ENCODE assay signal across 27 mouse cellular contexts in genomic region chr15:96622376-96622775, GRCm38 (mm10). TPM values are rescaled to one million over a fixed set of nuclear protein-coding genes. Genes with fewer than 3 reads are reported as not detected.
DNase-seq lines count a peak whose midpoint lies in the region; ATAC-seq and TF ChIP-seq lines count a peak whose summit lies in the region.
"Had no signal": no experiment of that assay in that cellular context is flagged by ENCODE, and none has a peak within 500 bp of the region (broad histone marks: within the 10 kb centered on the region; RNA-seq: fewer than 3 reads in every experiment).

No protein-coding gene starts in this region.

- H3K4me1 ChIP-seq in intestine, postnatal 0 days (replicated peaks; ENCODE audit: control insufficient read depth, insufficient read depth, low read length): no peaks in the 10 kb centered on the region
- no peaks in the 10 kb centered on the region for H3K4me1 ChIP-seq in intestine, embryonic 15.5 days (replicated peaks)
- H3K4me1 ChIP-seq in lung, embryonic 14.5 days (ENCODE audit: insufficient read depth): no peaks in the 10 kb centered on the region
- no peaks in the 10 kb centered on the region for H3K4me1 ChIP-seq in MEL (ENCODE audit: control insufficient read depth in 1 of 2, insufficient read depth in 2 of 2, low read length in 2 of 2)
- H3K4me1 ChIP-seq in kidney, embryonic 16.5 days (ENCODE audit: insufficient read depth, low read length): 0 out of 2 replicates have a peak, but pooled peaks cover 3% of the 10 kb centered on the region
- H3K4me1 ChIP-seq: limb, embryonic 15.5 days; lung, embryonic 15.5 days; midbrain, embryonic 10.5 days had no signal

- H3K27me3 ChIP-seq in intestine, postnatal 0 days (replicated peaks; ENCODE audit: control insufficient read depth, insufficient read depth, low read length): no peaks in the 10 kb centered on the region
- no peaks in the 10 kb centered on the region for H3K27me3 ChIP-seq in intestine, embryonic 15.5 days (replicated peaks)
- no peaks in the 10 kb centered on the region for H3K27me3 ChIP-seq in lung, embryonic 14.5 days (ENCODE audit: insufficient read depth, low read length)
- H3K27me3 ChIP-seq in MEL (ENCODE audit: control insufficient read depth in 1 of 2, insufficient read depth in 2 of 2, low read length in 2 of 2): peaks cover 0 to 7% of the 10 kb centered on the region in 2 experiments; a peak in 2 of 4 replicates
- H3K27me3 ChIP-seq in kidney, embryonic 16.5 days (ENCODE audit: insufficient read depth, low read length): no peaks in the 10 kb centered on the region
- H3K27me3 ChIP-seq: forebrain, embryonic 12.5 days; heart, embryonic 15.5 days; hindbrain, embryonic 13.5 days; limb, embryonic 15.5 days; lung, embryonic 15.5 days; neural tube, embryonic 15.5 days had no signal

- TF ChIP-seq CTCF in intestine, postnatal 0 days (IDR thresholded peaks at IDR 0.05; ENCODE audit: low read depth): peak; percentile 45
- TF ChIP-seq CTCF in lung, embryonic 14.5 days (IDR thresholded peaks at IDR 0.05; ENCODE audit: low read depth): peak; percentile 28
- peak; percentile 18 to 45 (median 22); a peak in 4 of 6 replicates for TF ChIP-seq CTCF in MEL (IDR thresholded peaks at IDR 0.05 in 2 of 3, conservative IDR thresholded peaks at IDR 0.05 in 1 of 3; ENCODE audit: control insufficient read depth in 1 of 3, insufficient read depth in 1 of 3, low read depth in 2 of 3, low read length in 3 of 3, poor library complexity in 1 of 3, severe bottlenecking in 1 of 3)

- peaks cover 27% of the 10 kb centered on the region for H3K36me3 ChIP-seq in intestine, postnatal 0 days (ENCODE audit: control insufficient read depth, insufficient read depth)
- peaks cover 19% of the 10 kb centered on the region for H3K36me3 ChIP-seq in intestine, embryonic 15.5 days
- peaks cover 25% of the 10 kb centered on the region for H3K36me3 ChIP-seq in lung, embryonic 14.5 days (ENCODE audit: insufficient read depth)
- H3K36me3 ChIP-seq in MEL (ENCODE audit: control insufficient read depth in 1 of 2, insufficient read depth in 2 of 2, low read length in 2 of 2): no peaks in the 10 kb centered on the region
- H3K36me3 ChIP-seq in kidney, embryonic 16.5 days (ENCODE audit: insufficient read depth, low read length): peaks cover 40% of the 10 kb centered on the region

- H3K79me2 ChIP-seq in MEL (ENCODE audit: control insufficient read depth, insufficient read depth, low read length, poor library complexity): no peaks in the 10 kb centered on the region

- TF ChIP-seq POLR2A in MEL (IDR thresholded peaks at IDR 0.05; ENCODE audit: control insufficient read depth in 1 of 2, insufficient read depth in 1 of 2, low read depth in 1 of 2, low read length in 2 of 2, poor library complexity in 1 of 2): no peak

- H3K4me2 ChIP-seq in intestine, postnatal 0 days (replicated peaks; ENCODE audit: low read depth): no peak overlapping the region
- no peak overlapping the region for H3K4me2 ChIP-seq in intestine, embryonic 15.5 days (replicated peaks)
- no peak overlapping the region for H3K4me2 ChIP-seq in lung, embryonic 14.5 days
- H3K4me2 ChIP-seq in kidney, embryonic 16.5 days (replicated peaks; ENCODE audit: low read depth, low read length): no peak overlapping the region
- H3K4me2 ChIP-seq: forebrain, embryonic 12.5 days; heart, embryonic 15.5 days; hindbrain, embryonic 13.5 days; limb, embryonic 15.5 days; lung, embryonic 15.5 days; neural tube, embryonic 15.5 days had no signal

- WGBS in intestine, postnatal 0 days: 97% methylated on average over 7 of the region's 7 CpGs
- WGBS in intestine, embryonic 15.5 days: 97% methylated on average over 7 of the region's 7 CpGs
- 93% methylated on average over 7 of the region's 7 CpGs for WGBS in lung, embryonic 14.5 days
- WGBS in kidney, embryonic 16.5 days: 98% methylated on average over 7 of the region's 7 CpGs

- no peak for DNase-seq in lung, embryonic 14.5 days
- no peak for DNase-seq in lung, postnatal 25 days (ENCODE audit: low spot score)
- peak; percentile 14 for DNase-seq in MEL (ENCODE audit: low read depth, low spot score)
- no peak for DNase-seq in adrenal gland, adult 2 months
- DNase-seq: adrenal gland, adult 8-10 months; cerebellum, adult 18-20 months; cerebellum, postnatal 14 days; gastrocnemius, postnatal 36 days; heart, postnatal 36 days; kidney, adult 2 months; kidney, postnatal 10 days; left cerebral cortex, postnatal 4 days; right cerebral cortex, adult 18-20 months; right cerebral cortex, postnatal 4 days; thymus, postnatal 25 days had no signal

- H3K4me3 ChIP-seq in intestine, postnatal 0 days (ENCODE audit: low read depth, low read length): no peak overlapping the region
- no peak overlapping the region for H3K4me3 ChIP-seq in intestine, embryonic 15.5 days (replicated peaks)
- no peak overlapping the region for H3K4me3 ChIP-seq in lung, embryonic 14.5 days (ENCODE audit: low read depth, low read length)
- H3K4me3 ChIP-seq in MEL (ENCODE audit: control insufficient read depth in 1 of 2, insufficient read depth in 1 of 2, low read depth in 2 of 2, low read length in 2 of 2): no peak overlapping the region
- no peak overlapping the region for H3K4me3 ChIP-seq in kidney, embryonic 16.5 days (ENCODE audit: low read length)
- H3K4me3 ChIP-seq: erythroblast, embryonic 14.5 days; forebrain, embryonic 12.5 days; heart, embryonic 15.5 days; hindbrain, embryonic 13.5 days; limb, embryonic 15.5 days; lung, embryonic 15.5 days; midbrain, embryonic 10.5 days; neural tube, embryonic 15.5 days had no signal

- no peak for TF ChIP-seq RAD21 in MEL (IDR thresholded peaks at IDR 0.05; ENCODE audit: low read depth, low read length)

- no peaks in the 10 kb centered on the region for H3K9me3 ChIP-seq in intestine, postnatal 0 days (ENCODE audit: control insufficient read depth)
- no peaks in the 10 kb centered on the region for H3K9me3 ChIP-seq in intestine, embryonic 15.5 days
- 0 out of 2 replicates have a peak, but pooled peaks cover 2% of the 10 kb centered on the region for H3K9me3 ChIP-seq in lung, embryonic 14.5 days (ENCODE audit: low read depth, low read length)
- H3K9me3 ChIP-seq in MEL (replicated peaks; ENCODE audit: insufficient read depth, low read length): no peaks in the 10 kb centered on the region
- H3K9me3 ChIP-seq in kidney, embryonic 16.5 days (ENCODE audit: low read length): peaks cover 6% of the 10 kb centered on the region; the same call in 1 of the 2 replicates
- H3K9me3 ChIP-seq: heart, embryonic 15.5 days; limb, embryonic 15.5 days; lung, embryonic 15.5 days; neural tube, embryonic 15.5 days had no signal

- no peak for ATAC-seq in intestine, postnatal 0 days
- no peak for ATAC-seq in intestine, embryonic 15.5 days
- ATAC-seq in lung, embryonic 14.5 days (ENCODE audit: insufficient read depth): no peak
- ATAC-seq in erythroblast, adult 5-6 weeks (replicated peaks; ENCODE audit: low FRiP score, poor library complexity, severe bottlenecking): peak; percentile 55; the same call in 1 of the 2 replicates
- no peak for ATAC-seq in kidney, embryonic 16.5 days (ENCODE audit: low FRiP score, low TSS enrichment)

- H3K9ac ChIP-seq in intestine, postnatal 0 days (ENCODE audit: low read depth, low read length): no peak overlapping the region
- no peak overlapping the region for H3K9ac ChIP-seq in intestine, embryonic 15.5 days
- no peak overlapping the region for H3K9ac ChIP-seq in lung, embryonic 14.5 days
- no peak overlapping the region for H3K9ac ChIP-seq in MEL (ENCODE audit: control insufficient read depth, low read depth, low read length, poor library complexity, severe bottlenecking)
- no peak overlapping the region for H3K9ac ChIP-seq in kidney, embryonic 16.5 days (replicated peaks; ENCODE audit: low read length)
- H3K9ac ChIP-seq: forebrain, embryonic 12.5 days; heart, embryonic 15.5 days; hindbrain, embryonic 13.5 days; limb, embryonic 15.5 days; lung, embryonic 15.5 days; neural tube, embryonic 15.5 days had no signal

- peak overlapping the region; percentile 9; the same call in 1 of the 2 replicates for H3K27ac ChIP-seq in intestine, postnatal 0 days (ENCODE audit: low read depth, low read length)
- no peak overlapping the region for H3K27ac ChIP-seq in intestine, embryonic 15.5 days
- no peak overlapping the region for H3K27ac ChIP-seq in lung, embryonic 14.5 days (ENCODE audit: low read depth)
- H3K27ac ChIP-seq in MEL (ENCODE audit: control insufficient read depth, low read depth, low read length): no peak overlapping the region
- no peak overlapping the region for H3K27ac ChIP-seq in kidney, embryonic 16.5 days (ENCODE audit: low read length)
- H3K27ac ChIP-seq: forebrain, embryonic 12.5 days; heart, embryonic 15.5 days; hindbrain, embryonic 13.5 days; limb, embryonic 15.5 days; lung, embryonic 15.5 days; midbrain, embryonic 10.5 days; neural tube, embryonic 15.5 days had no signal

- TF ChIP-seq EP300 in MEL (IDR thresholded peaks at IDR 0.05; ENCODE audit: low read depth in 1 of 2, low read length in 2 of 2): no peak

TF ChIP-seq in MEL, 35 proteins besides CTCF, POLR2A, EP300 and RAD21:
- TF ChIP-seq ETS1 (IDR thresholded peaks at IDR 0.05; ENCODE audit: low read depth, low read length): no peak
TF ChIP-seq in MEL: peak in this region for 0.

RNA-seq across cellular contexts. Expression of gene Slc38a1, which starts 20.3 kb away (rescaled TPM):
- polyA plus RNA-seq in intestine, postnatal 0 days (2015; fragmentation: Nextera tagmentation; extraction: Ambion mirVana): 78.6 and 79.8 TPM in 2 replicates
- polyA plus RNA-seq in intestine, embryonic 15.5 days (2015; fragmentation: Nextera tagmentation; extraction: Ambion mirVana): 113 and 119 TPM in 2 replicates
- polyA plus RNA-seq in lung, embryonic 14.5 days (2014; fragmentation: Nextera tagmentation; extraction: Ambion mirVana): 70.6 and 71.6 TPM in 2 replicates
- not detected in 2 replicates for total RNA-seq in MEL (2012; rRNA removed)
- under 1 TPM in 1 of 2 experiments, not detected in 1; 0.03 TPM for polyA plus RNA-seq in MEL (2012; ENCODE audit: insufficient read depth in 1 of 2, insufficient read length in 2 of 2, low read depth in 1 of 2, low replicate concordance in 2 of 2, missing spikeins in 1 of 2)
- 15.3 and 27.3 TPM in 2 replicates for total RNA-seq in erythroblast, adult 5-6 weeks (2015; ENCODE audit: low replicate concordance)
- total RNA-seq in erythroblast, adult 5-6 weeks (2017; ENCODE audit: low replicate concordance): 6.6 TPM in 2 replicates
- total RNA-seq in adrenal gland, adult 2 months (2021): 10 to 100 TPM; 25.3 to 29.1 TPM
- polyA plus RNA-seq in adrenal gland, adult 2 months (2012; rRNA removed): 4.4 and 6.5 TPM in 2 replicates
- 62.4 and 75.7 TPM in 2 replicates for polyA plus RNA-seq in kidney, embryonic 16.5 days (2015; fragmentation: Nextera tagmentation; extraction: Ambion mirVana)
